Mouse (Mus musculus): ENCODE results near the gene Chn2. TPM values are rescaled to one million over a fixed set of nuclear protein-coding genes. Genes with fewer than 3 reads are reported as not detected.

The Chn2 gene
- polyA plus RNA-seq, 1 experiment = 5.6 TPM

GRCm38 (mm10) chr6:54203316-54203715, 164.0 kb downstream of the Chn2 start:
- Histone ChIP-seq H3K9me3 (replicated peaks; ENCODE audit: control insufficient read depth, insufficient read depth, low read length, poor library complexity, severe bottlenecking) (no peaks in the 10 kb centered on the region), H3K4me3 (ENCODE audit: low read depth, low read length) (no peak overlapping the region), H3K4me1 (ENCODE audit: control insufficient read depth, insufficient read depth, low read length) (peaks cover 4% of the 10 kb centered on the region), H3K27me3 (ENCODE audit: control insufficient read depth, insufficient read depth, low read length, poor library complexity, severe bottlenecking) (no peaks in the 10 kb centered on the region), H3K36me3 (ENCODE audit: control insufficient read depth, insufficient read depth, low read length, poor library complexity, severe bottlenecking) (no peaks in the 10 kb centered on the region), H3K27ac (ENCODE audit: insufficient read depth, low read length) (no peak overlapping the region), H3K9ac (ENCODE audit: low read depth, poor library complexity, severe bottlenecking) (no peak overlapping the region)
- TF ChIP-seq POLR2A (IDR thresholded peaks at IDR 0.05; ENCODE audit: insufficient read depth, low read length) = no peak
- no peak for TF ChIP-seq EP300 (IDR thresholded peaks at IDR 0.05; ENCODE audit: insufficient read depth, low read depth, low read length)
- no peak for TF ChIP-seq CTCF (IDR thresholded peaks at IDR 0.05; ENCODE audit: low read depth, low read length)

- no peak overlapping the region for H3K4me3 ChIP-seq (ENCODE audit: low read depth, low read length)
- TF ChIP-seq EP300 (IDR thresholded peaks at IDR 0.05; ENCODE audit: insufficient read depth, low read depth, low read length) = no peak
- no peak for TF ChIP-seq POLR2A (IDR thresholded peaks at IDR 0.05; ENCODE audit: insufficient read depth, low read length)
- TF ChIP-seq CTCF (IDR thresholded peaks at IDR 0.05; ENCODE audit: low read depth, low read length) = no peak
- no peaks in the 10 kb centered on the region for H3K36me3 ChIP-seq (ENCODE audit: control insufficient read depth, insufficient read depth, low read length, poor library complexity, severe bottlenecking)
- no peak overlapping the region for H3K9ac ChIP-seq (ENCODE audit: low read depth, poor library complexity, severe bottlenecking)
- H3K4me1 ChIP-seq (ENCODE audit: control insufficient read depth, insufficient read depth, low read length) = peaks cover 4% of the 10 kb centered on the region
- H3K27me3 ChIP-seq (ENCODE audit: control insufficient read depth, insufficient read depth, low read length, poor library complexity, severe bottlenecking) = no peaks in the 10 kb centered on the region
- no peak overlapping the region for H3K27ac ChIP-seq (ENCODE audit: insufficient read depth, low read length)
- no peaks in the 10 kb centered on the region for H3K9me3 ChIP-seq (replicated peaks; ENCODE audit: control insufficient read depth, insufficient read depth, low read length, poor library complexity, severe bottlenecking)
Observed at GRCm38 (mm10) chr6:54203926-54204325, 164.6 kb downstream of the Chn2 start.

GRCm38 (mm10) chr6:54204931-54205330, 165.6 kb downstream of the Chn2 start:
- Histone ChIP-seq H3K36me3 (ENCODE audit: control insufficient read depth, insufficient read depth, low read length, poor library complexity, severe bottlenecking) (no peaks in the 10 kb centered on the region), H3K4me3 (ENCODE audit: low read depth, low read length) (no peak overlapping the region), H3K27ac (ENCODE audit: insufficient read depth, low read length) (no peak overlapping the region), H3K9me3 (replicated peaks; ENCODE audit: control insufficient read depth, insufficient read depth, low read length, poor library complexity, severe bottlenecking) (no peaks in the 10 kb centered on the region), H3K27me3 (ENCODE audit: control insufficient read depth, insufficient read depth, low read length, poor library complexity, severe bottlenecking) (no peaks in the 10 kb centered on the region), H3K9ac (ENCODE audit: low read depth, poor library complexity, severe bottlenecking) (no peak overlapping the region), H3K4me1 (ENCODE audit: control insufficient read depth, insufficient read depth, low read length) (peaks cover 3% of the 10 kb centered on the region)
- peak; percentile 50 for TF ChIP-seq CTCF (IDR thresholded peaks at IDR 0.05; ENCODE audit: low read depth, low read length)
- TF ChIP-seq EP300 (IDR thresholded peaks at IDR 0.05; ENCODE audit: insufficient read depth, low read depth, low read length) = no peak

- no peaks in the 10 kb centered on the region for H3K9me3 ChIP-seq (replicated peaks; ENCODE audit: control insufficient read depth, insufficient read depth, low read length, poor library complexity, severe bottlenecking)
- no peaks in the 10 kb centered on the region for H3K27me3 ChIP-seq (ENCODE audit: control insufficient read depth, insufficient read depth, low read length, poor library complexity, severe bottlenecking)
- no peak overlapping the region for H3K9ac ChIP-seq (ENCODE audit: low read depth, poor library complexity, severe bottlenecking)
- H3K4me1 ChIP-seq (ENCODE audit: control insufficient read depth, insufficient read depth, low read length) = no peaks in the 10 kb centered on the region
- H3K4me3 ChIP-seq (ENCODE audit: low read depth, low read length) = no peak overlapping the region
- no peaks in the 10 kb centered on the region for H3K36me3 ChIP-seq (ENCODE audit: control insufficient read depth, insufficient read depth, low read length, poor library complexity, severe bottlenecking)
- TF ChIP-seq POLR2A (IDR thresholded peaks at IDR 0.05; ENCODE audit: insufficient read depth, low read length) (no peak), EP300 (IDR thresholded peaks at IDR 0.05; ENCODE audit: insufficient read depth, low read depth, low read length) (no peak), CTCF (IDR thresholded peaks at IDR 0.05; ENCODE audit: low read depth, low read length) (no peak)
- H3K27ac ChIP-seq (ENCODE audit: insufficient read depth, low read length) = no peak overlapping the region
Observed at GRCm38 (mm10) chr6:54205471-54205870, 166.1 kb downstream of the Chn2 start.

GRCm38 (mm10) chr6:54206221-54206738, 166.9 kb downstream of the Chn2 start:
- H3K27ac ChIP-seq (ENCODE audit: insufficient read depth, low read length) = no peak overlapping the region
- no peak overlapping the region for H3K4me3 ChIP-seq (ENCODE audit: low read depth, low read length)
- no peaks in the 10 kb centered on the region for H3K9me3 ChIP-seq (replicated peaks; ENCODE audit: control insufficient read depth, insufficient read depth, low read length, poor library complexity, severe bottlenecking)
- no peak for TF ChIP-seq POLR2A (IDR thresholded peaks at IDR 0.05; ENCODE audit: insufficient read depth, low read length)
- no peak for TF ChIP-seq CTCF (IDR thresholded peaks at IDR 0.05; ENCODE audit: low read depth, low read length)
- TF ChIP-seq EP300 (IDR thresholded peaks at IDR 0.05; ENCODE audit: insufficient read depth, low read depth, low read length) = no peak
- no peaks in the 10 kb centered on the region for H3K27me3 ChIP-seq (ENCODE audit: control insufficient read depth, insufficient read depth, low read length, poor library complexity, severe bottlenecking)
- no peaks in the 10 kb centered on the region for H3K4me1 ChIP-seq (ENCODE audit: control insufficient read depth, insufficient read depth, low read length)
- H3K36me3 ChIP-seq (ENCODE audit: control insufficient read depth, insufficient read depth, low read length, poor library complexity, severe bottlenecking) = no peaks in the 10 kb centered on the region
- H3K9ac ChIP-seq (ENCODE audit: low read depth, poor library complexity, severe bottlenecking) = no peak overlapping the region

- no peaks in the 10 kb centered on the region for H3K36me3 ChIP-seq (ENCODE audit: control insufficient read depth, insufficient read depth, low read length, poor library complexity, severe bottlenecking)
- no peaks in the 10 kb centered on the region for H3K27me3 ChIP-seq (ENCODE audit: control insufficient read depth, insufficient read depth, low read length, poor library complexity, severe bottlenecking)
- H3K4me1 ChIP-seq (ENCODE audit: control insufficient read depth, insufficient read depth, low read length) = no peaks in the 10 kb centered on the region
- no peak overlapping the region for H3K27ac ChIP-seq (ENCODE audit: insufficient read depth, low read length)
- no peak overlapping the region for H3K9ac ChIP-seq (ENCODE audit: low read depth, poor library complexity, severe bottlenecking)
- no peak overlapping the region for H3K4me3 ChIP-seq (ENCODE audit: low read depth, low read length)
- no peaks in the 10 kb centered on the region for H3K9me3 ChIP-seq (replicated peaks; ENCODE audit: control insufficient read depth, insufficient read depth, low read length, poor library complexity, severe bottlenecking)
- TF ChIP-seq POLR2A (IDR thresholded peaks at IDR 0.05; ENCODE audit: insufficient read depth, low read length) (no peak), CTCF (IDR thresholded peaks at IDR 0.05; ENCODE audit: low read depth, low read length) (no peak), EP300 (IDR thresholded peaks at IDR 0.05; ENCODE audit: insufficient read depth, low read depth, low read length) (no peak)
Observed at GRCm38 (mm10) chr6:54208786-54209185, 169.4 kb downstream of the Chn2 start.
